Mouse (Mus musculus): Measurements from ENCODE around the gene Gtf2i.
"Not testable (repeated sequence)": the region's sequence is repeated elsewhere in the genome, so short reads cannot be mapped to it uniquely, and the experiment has no call there.

The Gtf2i gene

DNA sequence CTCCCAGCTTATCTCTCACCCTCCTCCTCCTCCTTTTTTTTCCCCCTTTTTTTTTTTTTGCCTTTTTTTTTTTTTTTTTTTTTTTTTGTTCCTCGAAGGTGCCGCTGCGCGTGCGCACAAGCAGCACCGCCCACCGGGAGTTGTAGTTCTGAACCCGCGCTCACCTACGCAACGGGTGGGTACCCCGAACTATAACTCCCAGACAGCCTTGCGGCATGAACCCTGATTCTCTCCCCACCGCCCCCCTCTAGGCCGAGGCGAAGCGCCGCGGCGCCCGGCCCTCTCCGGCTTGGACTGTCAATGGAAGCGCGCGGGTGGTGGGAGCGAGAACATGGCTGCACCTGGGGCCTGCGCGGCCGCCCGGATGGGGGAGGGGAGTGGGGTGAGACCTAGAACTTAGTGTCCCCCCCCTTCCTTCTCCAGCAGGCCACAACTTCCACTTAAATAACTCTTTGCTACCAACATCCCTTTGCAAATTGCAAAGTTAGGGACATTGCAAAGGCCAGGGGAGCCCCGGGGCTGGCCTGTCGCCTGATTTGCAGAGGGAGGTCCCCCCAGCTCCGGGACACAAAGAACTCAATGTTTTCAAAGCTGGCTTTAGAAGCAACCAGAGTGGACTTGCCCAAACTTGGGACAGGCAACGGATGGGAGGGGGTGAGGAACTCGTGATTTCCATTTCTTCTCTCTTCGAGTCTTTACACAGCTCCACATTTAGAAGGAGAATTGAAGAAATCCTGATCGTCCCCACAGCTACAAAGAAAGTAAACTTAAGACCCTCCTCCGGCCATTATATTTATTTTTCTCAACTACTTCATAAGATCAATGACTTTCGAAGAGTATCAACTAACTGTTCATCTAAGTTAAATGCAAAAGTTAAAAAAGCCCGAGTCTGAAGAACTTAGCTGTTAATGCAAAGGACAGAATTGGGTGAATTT, at the start of gene Gtf2i:
TSS of gene Gtf2i (minus strand) at position 73 of the 935 bp plus-strand sequence.
- DNase-seq (ENCODE audit: low read depth, low spot score): peak; percentile 98

DNA sequence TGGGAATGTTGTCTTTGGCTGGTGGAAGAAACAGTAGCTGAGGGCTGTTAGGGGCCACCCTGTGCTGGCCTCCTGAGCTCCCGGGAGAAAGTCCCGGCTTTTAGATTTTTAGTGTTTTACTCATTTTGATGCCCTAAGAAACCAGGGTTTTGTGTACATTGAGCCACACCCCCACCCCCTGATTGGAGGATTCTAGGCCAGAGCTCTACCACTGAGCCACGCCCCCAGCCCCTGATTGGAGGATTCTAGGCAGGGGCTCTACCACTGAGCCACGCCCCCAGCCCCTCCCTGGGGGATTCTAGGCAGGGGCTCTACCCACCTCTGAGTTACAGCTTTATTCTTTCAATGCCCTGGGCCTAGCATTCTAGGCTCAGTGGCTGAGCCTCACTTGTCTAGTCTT, 44.5 kb upstream of the Gtf2i start:
- no peak for DNase-seq (ENCODE audit: low read depth, low spot score)

DNA sequence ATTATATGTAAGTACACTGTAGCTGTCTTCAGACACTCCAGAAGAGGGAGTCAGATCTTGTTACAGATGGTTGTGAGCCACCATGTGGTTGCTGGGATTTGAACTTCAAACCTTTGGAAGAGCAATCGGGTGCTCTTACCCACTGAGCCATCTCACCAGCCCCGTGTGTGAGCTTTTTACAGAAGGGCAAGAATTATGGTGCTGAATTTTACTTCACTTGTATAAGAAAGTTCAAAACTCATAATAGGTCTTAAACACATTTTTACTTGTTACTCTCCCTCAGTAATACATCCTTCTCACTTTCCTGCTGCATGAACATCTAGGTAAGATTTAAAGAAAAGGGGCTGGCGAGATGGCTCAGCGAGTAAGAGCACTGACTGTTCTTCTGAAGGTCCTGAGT, 40.8 kb upstream of the Gtf2i start:
- not testable (repeated sequence) for DNase-seq (ENCODE audit: low read depth, low spot score)

DNA sequence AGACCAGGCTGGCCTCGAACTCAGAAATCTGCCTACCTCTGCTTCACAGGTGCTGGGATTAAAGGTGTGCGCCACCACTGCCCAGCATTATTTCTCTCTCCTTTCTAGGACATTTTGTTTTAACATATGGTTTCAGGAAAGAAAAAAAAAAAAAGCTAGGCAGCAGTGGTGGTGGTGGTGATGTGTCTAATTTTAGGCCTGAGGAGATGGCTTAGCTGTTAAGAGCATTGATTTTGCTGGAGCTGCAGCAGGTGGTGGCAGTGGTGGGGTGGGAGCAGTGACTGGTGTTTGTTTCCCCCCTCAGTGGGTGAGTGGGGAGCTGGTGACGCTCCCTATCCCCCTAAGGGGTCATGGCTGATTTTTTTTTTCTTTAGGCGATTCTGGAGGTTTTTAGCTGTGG, 38.6 kb upstream of the Gtf2i start:
- DNase-seq (ENCODE audit: low read depth, low spot score): no peak

DNA sequence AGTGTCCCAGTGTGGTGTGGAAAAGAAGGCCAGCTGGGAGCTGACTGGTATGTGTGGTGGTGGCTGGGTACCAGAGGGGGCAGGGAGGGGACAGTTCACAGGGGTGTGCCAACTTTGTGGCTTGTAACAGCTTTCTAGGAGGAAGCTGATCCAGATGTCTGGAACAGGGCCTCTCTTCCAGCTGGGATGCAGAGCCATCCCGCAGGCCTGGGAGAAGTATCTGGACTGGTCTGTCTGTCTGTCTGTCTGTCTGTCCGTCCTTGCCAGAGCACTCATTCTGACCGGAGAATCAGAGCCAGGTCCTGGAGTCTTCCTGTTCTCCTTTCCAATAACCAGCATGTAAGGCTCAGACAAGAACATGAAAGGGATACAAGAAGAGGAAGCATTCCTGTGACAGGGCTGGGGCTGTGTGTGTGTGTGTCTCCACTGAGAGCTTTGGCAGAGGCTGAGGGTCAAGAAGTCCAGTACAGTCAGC, 38.0 kb upstream of the Gtf2i start:
- no peak for DNase-seq (ENCODE audit: low read depth, low spot score)

DNA sequence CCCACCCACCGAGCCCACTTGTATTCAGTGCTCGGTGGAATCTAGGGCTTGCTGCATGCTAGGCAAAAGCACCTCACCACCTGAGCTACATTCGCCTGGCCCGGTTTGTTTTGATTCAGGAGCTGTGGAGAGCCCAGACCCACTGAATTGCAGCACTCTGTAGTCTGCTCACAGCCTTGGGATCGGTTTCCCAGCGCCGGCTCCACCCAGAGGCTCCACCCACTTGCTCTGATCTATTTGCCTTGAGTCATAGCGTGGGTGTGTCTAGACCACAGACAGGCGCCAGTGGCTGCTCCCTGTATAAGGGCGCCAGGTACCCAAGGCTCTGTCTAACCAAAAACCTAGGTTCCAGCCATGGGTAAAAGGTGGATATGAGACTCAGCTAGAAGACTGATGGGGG, 36.1 kb upstream of the Gtf2i start:
- peak; percentile 66 for DNase-seq (ENCODE audit: low read depth, low spot score)

DNA sequence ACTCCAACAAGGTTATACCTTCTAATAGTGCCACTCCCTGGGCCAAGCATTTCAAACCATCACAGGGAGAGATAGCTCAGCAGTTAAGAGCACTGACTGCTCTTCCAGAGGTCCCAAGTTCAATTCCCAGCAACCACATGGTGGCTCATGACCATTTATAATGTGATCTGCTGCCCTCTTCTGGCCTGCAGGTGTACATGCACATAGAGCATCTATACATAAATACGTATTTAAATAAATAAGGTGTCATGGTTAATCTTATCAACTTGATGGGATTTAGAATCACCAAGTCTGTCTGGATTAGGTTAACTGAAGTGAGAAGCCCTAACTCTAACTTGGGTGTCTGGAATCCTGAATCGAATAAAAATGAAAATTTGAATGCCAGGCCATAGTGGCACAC, 32.5 kb upstream of the Gtf2i start:
- no peak for DNase-seq (ENCODE audit: low read depth, low spot score)

DNA sequence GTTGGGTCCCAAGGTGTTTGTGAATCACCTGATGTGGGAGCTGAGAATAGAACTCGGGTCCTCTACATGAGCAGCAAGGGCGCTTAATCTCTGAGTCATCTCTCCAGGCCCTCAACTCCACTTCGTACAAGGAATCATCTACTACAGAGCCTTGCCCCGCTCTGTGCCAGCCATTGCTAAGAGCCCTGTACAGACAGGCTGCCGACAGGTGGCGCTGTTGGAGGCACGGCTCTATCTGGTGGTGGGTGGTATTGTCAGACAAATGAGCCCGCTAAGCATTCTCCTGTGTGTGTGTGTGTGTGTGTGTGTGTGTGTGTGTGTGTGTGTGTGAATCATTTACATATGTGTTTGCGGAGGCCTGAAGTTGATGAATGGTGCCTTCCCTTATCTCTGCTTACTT, 30.9 kb upstream of the Gtf2i start:
- peak; percentile 85 for DNase-seq (ENCODE audit: low read depth, low spot score)

DNA sequence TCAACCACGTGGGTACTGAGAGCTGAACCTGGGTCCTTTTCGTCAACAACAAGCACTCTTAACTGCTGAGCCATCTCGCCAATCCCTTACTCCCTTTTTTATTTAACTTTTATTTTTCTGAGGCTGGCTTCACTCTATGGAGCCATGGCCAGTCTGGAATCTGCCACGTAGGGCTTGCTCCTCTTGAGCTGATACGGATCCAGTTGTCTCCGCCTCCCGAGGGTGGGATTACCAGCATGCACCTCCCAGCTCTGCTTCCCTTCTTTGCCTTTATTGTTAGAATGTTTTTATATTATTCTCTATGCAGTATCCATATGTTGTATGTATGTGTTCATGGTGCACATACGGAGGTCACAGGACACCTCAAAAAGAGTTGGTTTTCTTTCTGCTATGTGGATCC, 29.5 kb upstream of the Gtf2i start:
- no peak for DNase-seq (ENCODE audit: low read depth, low spot score)

DNA sequence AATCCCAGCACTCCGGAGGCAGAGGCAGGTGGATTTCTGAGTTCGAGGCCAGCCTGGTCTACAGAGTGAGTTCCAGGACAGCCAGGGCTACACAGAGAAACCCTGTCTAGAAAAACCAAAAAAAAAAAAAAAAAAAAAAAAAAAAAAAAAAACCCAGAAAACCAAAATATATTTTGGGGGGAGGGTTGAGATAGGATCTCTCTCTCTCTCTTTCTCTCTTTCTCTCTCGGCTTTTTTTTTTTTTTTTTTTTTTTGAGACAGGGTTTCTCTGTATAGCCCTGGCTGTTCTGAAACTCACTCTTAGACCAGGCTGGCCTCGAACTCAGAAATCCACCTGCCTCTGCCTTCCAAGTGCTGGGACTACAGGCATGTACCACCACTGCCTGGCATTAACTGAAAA, 29.0 kb upstream of the Gtf2i start:
- not testable (repeated sequence) for DNase-seq (ENCODE audit: low read depth, low spot score)

DNA sequence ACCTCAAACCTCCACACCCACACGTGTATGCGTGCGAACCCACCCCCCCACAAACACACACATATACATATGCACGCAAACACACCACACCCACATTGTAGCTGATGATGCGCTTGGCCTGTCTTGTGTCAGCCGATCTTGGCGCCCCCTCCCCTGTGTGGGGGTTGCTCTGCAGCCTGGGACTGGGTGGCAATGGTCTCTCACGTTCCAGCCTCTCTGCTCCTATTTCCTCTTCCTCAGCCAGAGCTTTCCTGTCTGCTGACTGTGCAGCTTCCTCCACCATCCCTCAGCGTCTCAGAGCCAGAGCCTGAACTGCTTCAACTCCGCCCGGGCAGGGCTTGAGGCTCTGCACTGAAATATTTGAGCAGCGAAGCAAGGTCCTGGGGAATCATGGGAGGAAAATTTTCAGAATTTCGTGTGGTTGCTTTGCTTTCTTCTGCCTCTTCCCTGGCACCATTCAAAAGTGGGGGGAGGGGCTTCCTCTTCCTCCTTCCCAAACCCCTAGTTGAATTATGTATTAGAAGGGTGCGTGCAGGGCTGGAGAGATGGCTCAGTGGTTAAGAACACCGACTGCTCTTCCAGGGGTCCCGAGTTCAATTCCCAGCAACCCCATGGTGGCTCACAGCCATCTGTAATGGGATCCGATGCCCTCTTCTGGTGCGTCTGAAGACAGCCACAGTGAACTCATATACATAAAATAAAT, 28.1 kb upstream of the Gtf2i start:
- DNase-seq (ENCODE audit: low read depth, low spot score): peak; percentile 4

DNA sequence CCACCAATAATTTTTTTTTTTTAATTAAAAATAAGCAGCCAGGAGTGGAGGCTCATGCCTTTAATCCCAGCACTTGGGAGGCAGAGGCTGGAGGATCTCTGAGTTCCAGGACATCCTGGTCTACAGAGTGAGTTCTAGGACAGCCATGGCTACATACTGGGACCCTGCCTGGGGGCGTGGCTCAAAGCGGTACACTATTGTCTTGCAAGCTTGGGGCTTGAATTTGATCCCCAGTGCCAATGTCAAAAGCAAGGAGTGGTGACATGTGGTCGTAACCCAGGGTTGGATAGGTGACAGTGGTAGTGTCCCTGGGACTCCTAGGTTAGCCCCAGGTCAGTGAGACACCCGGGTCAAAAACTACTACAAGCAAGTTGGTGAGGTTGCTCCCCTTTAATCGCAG, 27.2 kb upstream of the Gtf2i start:
- DNase-seq (ENCODE audit: low read depth, low spot score): peak; percentile 4

DNA sequence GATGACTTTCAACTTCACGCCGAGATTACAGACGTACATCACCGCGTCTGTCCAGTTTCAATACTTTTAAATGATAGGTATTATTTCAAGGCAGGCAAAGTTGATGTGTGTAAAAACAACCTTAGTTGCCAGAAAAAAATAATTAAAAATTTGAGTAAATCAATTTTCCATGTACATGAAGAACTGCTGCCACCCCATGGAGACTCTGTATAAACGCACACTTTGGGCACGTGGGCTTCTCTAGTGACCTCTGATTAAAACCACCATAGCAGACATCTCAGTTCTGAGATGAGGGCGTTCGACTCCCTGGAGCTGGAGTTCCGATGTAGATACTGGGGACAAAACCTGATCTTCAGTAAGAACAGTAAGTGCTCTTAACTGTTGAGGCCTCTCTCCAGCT, 26.8 kb upstream of the Gtf2i start:
- DNase-seq (ENCODE audit: low read depth, low spot score): peak; percentile 70

DNA sequence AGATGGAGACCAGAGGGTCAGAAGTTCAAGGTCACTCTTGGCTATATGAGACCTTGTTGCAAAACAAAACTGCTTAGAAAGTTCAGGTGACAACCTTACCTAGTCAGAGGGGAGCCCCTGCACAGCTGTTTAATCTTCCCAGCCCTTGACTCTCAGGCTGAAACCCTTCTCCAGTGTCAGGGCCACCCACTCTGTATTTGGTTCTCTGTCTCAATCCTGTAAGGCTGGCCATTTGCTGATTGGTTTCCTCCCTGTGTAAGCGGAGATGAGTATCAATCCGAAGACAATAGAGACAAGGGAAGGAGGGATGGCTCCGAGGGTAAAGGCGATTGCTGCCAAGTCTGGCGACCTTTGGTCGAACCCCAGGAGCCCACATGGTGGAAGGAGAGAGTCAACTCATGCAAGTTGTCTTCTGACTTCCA, 25.6 kb upstream of the Gtf2i start:
- DNase-seq (ENCODE audit: low read depth, low spot score): no peak

DNA sequence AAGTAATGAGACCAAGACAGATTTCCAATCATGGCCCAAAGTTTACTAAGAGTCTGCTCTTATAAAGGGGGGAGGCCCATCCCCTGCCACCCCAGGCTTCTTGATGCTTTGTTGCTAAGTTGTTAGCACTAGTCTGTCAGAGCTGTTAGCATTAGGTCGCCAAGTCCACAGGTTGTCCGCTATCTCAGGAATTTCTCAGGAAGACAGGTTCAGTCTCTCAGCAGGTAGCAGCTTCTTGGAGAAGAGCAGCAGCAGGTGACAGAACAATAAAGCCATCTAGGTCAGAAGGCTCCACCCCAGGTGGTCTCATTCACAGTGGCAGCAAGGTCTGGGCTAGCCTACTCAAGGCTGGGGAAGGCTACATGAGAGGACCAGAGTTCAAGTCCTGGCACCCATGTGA, 22.5 kb upstream of the Gtf2i start:
- not testable (repeated sequence) for DNase-seq (ENCODE audit: low read depth, low spot score)

DNA sequence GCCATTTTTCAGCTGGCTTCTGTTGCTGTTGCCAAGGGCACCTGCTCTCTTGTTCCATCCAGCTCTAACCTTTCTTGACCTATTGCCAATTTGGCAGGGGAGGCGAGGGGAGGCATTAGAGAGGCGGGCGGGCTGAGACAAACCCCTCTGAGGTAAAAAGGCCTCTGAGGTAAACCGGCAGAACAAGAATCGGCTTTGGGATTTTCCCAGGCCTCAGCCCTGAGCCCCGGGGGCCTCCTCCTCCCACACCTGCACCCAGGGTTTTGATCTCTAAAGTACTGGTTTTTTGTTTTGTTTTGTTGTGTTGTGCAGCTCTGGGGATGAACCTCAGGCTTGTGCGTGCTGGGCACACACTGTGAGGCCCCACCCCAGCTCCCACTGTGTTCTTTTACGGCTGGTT, 18.2 kb upstream of the Gtf2i start:
- DNase-seq (ENCODE audit: low read depth, low spot score): peak; percentile 94

DNA sequence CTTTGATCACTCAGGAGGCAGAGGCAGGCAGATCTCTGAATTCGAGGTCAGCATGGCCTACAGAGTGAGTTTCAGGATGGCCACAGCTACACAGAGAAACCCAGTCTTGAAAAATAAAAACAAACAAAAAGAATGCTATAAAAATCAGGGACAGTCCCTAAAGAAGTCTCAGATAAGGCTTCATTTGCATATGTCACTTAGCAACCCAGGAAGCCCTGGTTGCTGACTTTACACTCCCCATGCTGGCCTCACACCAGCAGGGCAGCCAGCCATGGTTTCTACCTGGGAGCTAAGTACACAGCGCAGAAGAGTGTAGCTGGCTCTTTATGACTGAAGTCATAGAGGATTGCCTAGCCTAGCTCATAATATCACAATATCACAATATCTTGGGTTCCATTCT, 15.5 kb upstream of the Gtf2i start:
- DNase-seq (ENCODE audit: low read depth, low spot score): peak; percentile 92

DNA sequence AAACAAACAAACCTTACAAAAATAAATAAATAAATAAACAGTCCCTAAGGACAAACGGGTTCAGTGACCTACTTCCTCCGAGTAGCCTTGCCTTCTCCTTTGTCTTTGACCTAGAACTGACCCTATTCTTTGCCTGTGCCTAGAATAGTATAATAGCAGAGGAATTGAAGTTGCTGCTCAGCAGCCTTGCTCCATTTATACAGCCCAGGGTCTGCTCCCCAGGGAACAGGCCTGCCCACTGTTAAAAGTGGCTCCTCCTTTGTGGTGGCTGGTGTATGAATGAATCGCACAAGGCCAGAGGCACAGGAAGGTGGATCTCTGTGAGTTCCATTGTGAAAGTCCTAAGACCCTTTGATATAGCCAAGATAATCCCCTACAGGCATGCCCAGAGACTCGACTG, 14.8 kb upstream of the Gtf2i start:
- peak; percentile 73 for DNase-seq (ENCODE audit: low read depth, low spot score)

DNA sequence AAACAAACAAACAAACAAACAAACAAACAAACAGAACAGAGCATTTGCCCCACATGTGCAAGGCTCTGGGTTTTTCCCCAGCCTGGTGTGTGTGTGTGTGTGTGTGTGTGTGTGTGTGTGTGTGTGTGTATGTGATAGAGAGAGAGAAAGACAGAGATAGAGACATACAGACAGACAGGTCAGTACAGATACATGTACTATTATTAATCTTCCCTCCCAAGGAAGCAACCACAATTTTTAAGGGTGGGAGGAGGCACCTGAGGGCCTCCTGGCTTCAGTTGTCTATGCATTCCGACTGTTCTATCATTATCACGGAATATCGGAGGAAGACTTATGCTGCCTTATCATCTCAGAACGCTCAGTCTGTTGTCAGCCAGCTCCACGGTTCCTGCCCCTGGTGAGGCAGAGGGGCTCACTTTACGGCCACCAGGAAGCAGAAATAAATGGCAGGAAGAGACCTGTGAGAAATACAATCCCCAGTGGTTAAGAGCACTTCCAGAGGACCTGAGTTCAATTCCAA, 14.0 kb upstream of the Gtf2i start:
- DNase-seq (ENCODE audit: low read depth, low spot score): no peak

DNA sequence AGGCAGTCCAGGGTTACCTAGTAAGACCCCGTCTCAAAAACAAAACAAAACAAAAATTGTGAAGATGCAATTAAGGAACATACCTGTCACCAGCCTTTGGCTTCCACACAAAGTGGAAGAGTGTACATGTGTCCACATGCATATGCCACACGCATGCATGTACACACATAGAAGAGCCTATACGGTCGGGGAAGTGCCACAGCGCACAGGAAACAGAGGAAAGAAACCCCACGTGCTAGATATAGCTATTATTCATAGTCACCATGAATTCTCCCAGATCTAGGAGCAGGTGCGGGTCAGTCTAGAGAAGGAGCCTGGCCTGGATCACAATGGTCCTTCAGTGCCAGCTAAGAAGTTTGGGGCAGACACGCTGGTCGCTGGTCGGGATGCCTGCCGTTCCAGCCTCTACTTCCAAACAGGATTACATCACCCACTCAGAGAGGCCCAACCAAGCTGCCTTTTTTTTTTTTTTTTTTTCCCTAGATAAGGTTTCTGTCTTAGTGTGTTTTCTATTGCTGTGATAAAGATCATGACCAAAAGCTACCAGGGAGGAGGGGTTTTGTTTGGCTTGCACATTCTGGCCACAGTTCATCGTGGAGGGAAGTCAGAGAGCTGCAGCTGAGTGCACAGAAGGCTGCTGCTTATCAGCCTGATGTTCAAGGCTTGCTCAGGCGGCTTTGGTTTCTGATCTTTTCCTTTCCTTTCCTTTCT, 11.5 kb upstream of the Gtf2i start:
- peak; percentile 46 for DNase-seq (ENCODE audit: low read depth, low spot score)

DNA sequence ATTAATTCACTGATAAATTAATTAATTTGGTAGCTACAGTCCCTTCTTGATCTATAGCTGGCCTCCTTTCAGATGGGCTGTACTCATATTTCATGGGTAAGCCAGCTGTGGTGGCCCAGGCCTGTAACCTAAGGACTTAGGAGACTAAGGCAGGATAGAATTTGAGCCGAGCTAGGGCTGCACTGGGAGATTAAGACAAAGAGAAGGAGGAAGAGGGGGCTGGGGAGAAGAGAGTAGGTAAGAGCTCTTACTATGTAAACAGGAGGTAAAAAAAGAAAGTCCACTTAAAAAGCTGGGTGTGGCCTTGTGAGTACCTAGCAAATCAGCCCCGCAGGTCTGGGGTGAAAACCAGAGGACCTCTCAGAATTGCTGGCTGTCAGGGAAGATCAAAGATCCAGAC, 9.3 kb upstream of the Gtf2i start:
- DNase-seq (ENCODE audit: low read depth, low spot score): peak; percentile 67

DNA sequence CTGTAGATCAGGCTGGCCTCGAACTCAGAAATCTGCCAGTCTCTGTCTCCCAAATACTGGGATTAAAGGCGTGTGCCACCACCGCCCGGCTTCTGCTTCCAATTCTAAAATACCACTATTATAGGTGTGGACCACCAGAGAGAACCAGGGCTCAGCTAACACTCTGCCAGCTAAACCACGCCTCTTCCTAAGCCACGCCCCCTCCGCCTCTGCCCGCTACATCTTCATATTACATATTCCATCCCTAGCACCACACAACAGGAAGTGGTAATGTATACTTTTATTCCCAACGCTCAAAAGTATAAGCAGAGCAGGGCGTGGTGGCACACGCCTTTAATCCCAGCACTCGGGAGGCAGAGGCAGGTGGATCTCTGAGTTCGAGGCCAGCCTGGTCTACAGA, 8.8 kb upstream of the Gtf2i start:
- no peak for DNase-seq (ENCODE audit: low read depth, low spot score)

Measured in A20 (cell line).